Mouse (Mus musculus): ENCODE measurements around the gene Tceanc2. TPM values are rescaled to one million over a fixed set of nuclear protein-coding genes. Genes with fewer than 3 reads are reported as not detected.

The Tceanc2 gene
- 10 to 100 TPM; 14.5 to 18.5 (median 15.6) TPM for total RNA-seq (2022)

DNA sequence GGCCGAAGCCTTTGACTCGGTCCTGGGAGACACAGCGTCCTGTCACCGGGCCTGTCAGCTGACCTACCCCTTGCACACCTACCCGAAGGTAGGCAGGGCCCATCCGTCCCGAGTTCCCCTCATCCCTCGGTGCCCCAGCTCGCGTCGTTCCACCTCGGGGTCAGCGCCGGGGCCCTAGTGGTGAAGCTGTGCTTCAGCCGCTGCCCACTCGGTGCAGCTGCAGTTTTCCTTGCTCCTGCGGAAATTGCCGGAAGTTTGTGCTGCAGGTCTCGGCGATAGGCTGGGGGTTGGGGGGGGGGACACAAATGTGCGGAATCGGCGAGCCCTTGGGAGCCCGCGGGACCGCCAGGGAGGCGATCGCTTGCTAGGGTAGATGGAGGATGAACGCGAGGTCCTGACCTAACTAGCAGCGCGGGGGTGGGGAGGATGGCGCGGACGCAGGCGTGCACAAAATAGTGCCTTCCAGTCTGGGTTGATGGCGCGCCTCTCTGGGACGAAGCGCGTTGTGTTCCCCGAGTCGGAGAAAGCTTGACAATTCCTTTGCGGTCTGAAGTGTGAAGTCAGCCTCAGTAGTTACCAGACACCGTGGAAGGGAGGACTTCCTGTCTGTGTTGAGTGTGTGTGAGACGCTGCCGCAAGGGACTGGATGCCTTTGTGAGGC is at the start of gene Tceanc2:
TSS of gene Tceanc2 (minus strand) at position 287 of the 661 bp plus-strand sequence.
- peak; percentile 21 to 31 for DNase-seq (ENCODE audit: low spot score in 2 of 2)

DNA sequence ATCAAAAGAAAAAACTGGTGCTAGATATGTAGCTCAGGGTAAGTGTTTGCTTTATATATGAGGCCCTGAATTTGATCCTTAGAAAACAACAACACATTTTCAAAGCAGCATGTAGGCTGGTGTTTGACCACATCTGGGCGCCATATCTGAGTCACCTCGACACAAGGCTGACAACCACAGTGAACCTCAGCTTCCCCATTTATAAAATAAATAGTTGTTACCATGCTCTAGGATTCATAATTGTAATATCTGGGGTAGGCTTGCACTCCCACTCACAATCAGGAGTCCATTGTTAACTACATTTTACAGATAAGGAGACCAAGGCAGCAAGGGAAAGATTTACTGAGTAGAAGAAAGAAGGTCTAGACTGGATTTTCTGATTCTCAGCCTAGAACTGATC is 47.4 kb upstream of the Tceanc2 start:
- no peak for DNase-seq (ENCODE audit: low spot score in 2 of 2)

DNA sequence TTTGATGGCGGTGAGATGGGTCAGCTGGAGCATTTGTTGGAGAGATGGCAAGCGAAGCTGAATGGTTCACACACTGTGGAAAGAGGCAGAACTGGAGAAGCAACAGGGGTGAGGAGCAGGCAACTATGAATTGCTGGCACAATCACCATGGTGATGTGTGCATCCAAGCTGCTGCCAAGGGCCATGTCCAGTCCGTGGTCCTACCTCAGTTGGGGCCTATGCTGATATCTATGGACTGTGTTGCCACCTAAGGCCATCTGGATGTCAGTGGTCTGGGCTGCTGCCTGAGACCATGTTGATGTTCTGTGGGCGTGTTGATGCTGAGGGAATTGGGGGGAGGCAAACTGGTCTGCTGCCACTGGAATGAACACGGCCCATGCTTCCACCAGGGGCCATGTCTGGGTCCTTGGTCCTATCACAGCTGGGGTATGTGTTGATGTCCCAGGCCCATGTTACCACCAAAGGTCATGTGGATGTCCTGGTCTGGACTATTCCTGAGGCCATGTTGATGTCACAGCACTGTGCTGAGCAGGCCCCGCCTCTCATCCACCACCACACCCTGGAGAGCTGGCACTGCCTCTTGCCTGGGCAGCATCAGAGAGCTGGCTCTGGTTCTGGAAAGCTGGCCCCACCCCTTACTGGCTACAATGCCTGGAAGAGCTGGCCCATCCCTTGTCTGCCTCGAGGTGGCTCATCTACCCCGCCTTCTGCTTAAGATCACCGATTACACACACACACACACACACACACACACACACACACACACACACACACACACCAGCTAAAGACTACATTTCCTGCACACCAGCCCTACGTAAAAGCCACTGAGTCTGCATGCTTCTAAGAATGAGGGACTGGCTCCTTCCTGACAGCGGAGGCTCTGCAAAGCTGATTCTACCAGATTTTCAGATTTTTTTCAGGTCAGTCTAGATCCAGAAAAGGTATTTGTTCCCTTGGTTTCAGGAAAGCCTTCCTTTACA is 44.6 kb upstream of the Tceanc2 start:
- peak in 1 of 2 experiments; percentile 14 for DNase-seq (ENCODE audit: low spot score in 2 of 2)

DNA sequence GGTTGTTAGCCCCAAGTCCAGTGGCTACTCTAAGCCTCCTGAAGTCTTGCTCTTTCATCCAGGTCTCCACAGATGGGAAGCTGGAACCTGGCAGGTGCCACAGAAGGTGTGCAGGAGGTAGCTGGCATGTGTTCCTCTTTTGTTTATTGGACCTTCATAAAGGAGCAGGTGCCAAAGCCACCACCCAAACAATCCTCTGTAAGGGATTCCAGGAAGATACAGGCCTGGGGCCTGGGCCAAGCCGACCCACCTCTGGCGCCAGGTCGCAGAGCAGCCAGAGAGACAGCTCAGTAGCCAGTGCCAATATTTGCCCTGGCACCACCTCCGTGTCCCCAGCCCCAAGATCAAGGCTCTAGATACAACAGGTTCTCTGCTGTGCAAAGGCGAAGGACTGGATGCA is 42.6 kb upstream of the Tceanc2 start:
- no peak for DNase-seq (ENCODE audit: low spot score in 2 of 2)

DNA sequence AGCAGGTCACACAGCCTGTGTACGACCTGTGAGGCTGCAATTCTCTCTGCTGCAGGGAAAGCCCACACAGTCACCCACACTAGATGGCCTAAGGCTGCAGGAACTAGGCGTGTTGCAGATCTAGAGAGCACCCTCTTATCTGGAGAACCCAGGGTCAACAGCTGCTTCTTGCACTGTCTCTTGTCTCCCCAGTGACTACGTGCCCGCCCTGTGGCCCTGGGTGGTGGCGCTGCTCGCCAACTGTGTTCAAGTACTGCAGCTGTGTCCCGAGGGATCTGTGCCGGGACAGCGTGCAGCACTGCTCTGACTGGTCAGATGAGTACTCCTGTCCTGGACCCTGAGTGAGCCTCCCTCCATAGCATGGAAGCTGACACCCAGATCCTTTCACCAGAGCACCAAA is 38.7 kb upstream of the Tceanc2 start:
- DNase-seq (ENCODE audit: low spot score in 2 of 2) = no peak

DNA sequence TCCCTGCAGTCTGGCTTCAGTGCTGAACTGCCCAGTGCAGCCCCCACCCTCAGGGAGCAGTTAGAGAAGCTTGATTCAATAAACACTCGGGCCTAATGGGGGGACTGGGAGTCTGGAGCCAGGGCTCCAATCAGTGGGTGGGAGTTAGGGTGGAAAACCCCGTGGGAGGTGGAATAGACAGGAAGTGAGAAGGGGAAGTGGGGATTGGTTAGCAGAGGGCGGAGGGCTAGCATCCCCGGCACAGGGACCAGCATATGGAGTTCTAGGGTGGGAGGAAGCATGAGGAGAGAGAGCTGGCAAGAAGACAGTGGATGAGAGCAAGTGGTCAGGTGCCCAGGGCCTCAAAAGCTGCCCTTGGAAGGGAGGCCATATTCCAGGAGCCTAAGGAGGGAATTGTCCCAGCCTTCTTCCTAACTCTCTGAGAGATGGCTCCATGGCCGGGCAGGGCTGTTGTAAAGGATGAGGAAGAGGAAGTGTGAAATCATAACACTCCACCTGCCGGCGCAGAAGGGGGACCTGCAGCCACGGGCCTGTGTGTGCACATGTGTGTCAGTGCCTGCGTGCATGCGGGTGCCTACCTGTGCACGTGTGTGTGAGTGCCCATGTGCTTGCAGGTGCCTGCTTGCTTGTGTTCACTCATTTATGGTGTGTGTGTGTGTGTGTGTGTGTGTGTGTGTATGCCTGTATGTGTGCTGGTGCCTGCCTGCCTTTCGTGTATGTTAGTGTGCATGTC is 34.5 kb upstream of the Tceanc2 start:
- no peak for DNase-seq (ENCODE audit: low spot score in 2 of 2)

DNA sequence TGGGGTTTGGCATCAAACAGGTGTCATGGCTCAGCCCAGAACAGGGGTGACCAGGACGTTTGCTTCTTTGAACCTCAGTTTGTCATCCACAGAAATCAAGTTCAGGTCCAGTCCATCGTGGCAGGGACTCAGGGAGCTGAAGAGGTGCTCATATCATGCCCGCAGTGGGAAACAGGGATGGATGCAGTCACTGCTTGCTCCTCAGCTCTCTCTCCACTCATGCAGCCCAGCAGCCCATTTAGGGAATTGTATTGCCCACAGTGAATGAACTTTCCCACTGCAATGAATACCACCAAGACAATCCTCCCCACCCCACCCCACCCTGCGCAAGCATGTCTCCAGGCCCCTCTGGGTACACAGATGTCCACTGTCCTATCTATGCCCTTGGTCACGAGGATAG is 33.0 kb upstream of the Tceanc2 start:
- DNase-seq (ENCODE audit: low spot score in 2 of 2) = no peak

DNA sequence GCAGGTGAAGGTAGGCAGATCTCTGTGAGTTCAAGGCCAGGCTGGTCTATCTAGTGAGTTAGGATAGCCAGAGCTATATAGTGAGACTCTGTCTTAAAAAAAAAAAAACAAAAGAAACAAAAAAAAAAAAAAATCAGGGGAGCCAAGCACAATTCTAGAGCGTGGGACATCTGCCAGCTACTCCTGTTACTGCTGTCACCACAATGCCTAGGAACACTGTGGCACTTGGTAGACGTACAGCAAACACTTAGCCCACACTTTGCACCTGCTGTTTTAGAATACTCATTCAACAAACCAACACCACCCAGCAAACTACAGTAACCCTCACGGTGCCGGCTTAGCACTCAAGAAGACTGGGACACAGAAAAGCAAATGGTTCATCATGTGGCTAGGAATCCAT is 32.5 kb upstream of the Tceanc2 start:
- DNase-seq (ENCODE audit: low spot score in 2 of 2) = peak in 1 of 2 experiments; percentile 27

DNA sequence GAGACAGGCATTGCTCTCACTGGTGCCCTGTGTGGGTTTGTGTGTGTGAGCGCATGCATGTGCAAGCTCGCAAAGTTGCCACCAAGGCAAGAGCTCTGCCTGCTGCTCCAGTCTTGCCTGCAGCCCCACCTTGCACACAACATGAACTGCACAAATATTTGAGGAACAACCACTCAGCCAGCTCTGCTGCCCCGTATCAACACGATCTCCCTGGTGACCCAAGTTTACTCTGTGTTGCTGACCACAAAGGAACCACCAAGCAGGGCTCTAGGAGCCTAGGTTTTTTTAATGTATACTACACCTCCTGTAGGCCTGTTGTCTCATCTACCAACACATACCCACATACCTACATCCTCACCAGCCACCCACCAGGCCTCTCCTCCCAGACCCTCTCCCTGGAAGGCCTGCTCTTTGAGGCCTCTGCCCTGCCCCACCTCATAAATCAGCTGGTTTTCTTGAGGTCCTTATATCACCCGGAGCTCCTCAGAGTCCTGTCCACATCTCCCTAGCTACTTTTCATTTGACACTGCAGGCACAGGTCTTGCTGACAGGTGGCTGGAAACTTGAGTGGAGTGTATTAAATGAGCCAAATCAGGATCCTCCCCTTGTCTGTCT is 31.7 kb upstream of the Tceanc2 start:
- DNase-seq (ENCODE audit: low spot score in 2 of 2) = no peak

DNA sequence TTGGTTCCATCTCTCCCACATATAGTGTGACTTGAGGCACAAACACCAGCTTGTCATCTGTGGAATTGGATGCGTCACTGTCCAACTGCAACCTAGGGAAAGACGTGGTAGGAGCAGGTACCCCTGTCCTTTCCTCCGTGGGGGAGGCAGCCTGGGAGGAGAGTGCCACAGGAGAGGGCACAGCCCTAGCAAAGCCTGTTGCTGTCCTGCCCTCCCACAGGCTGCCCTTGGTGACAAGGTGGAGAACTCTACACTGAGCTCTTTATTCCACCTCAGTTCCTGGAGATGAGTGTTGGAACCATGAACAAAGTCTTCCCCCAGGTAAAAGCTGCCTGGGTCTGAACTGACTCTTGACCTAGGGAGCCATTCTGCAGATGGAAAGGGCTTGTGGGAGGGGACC is 30.0 kb upstream of the Tceanc2 start, which contains the start of gene Ldlrad1:
TSS of gene Ldlrad1 (plus strand) at position 301 of the 400 bp plus-strand sequence.
- DNase-seq (ENCODE audit: low spot score in 2 of 2) = no peak

DNA sequence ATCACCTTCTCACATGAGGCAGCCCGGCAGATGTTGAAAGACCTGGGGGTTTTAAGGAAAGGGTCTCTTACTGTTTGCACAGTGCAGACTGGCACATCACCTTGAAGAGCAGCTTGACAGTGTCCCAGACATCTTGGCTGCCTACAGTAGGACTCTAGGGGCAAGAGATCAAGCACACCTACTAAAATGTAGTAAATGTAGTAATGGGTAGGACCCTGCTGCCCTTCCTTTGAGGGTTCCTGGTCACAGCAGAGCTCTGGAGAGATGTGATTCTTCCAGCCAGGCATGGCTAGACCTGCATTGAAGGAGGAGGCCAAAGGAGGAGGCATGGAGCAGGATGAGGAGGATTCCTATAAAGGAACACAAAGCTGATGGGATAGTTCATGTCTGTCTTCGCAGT is 28.1 kb upstream of the Tceanc2 start:
- DNase-seq (ENCODE audit: low spot score in 2 of 2) = no peak

DNA sequence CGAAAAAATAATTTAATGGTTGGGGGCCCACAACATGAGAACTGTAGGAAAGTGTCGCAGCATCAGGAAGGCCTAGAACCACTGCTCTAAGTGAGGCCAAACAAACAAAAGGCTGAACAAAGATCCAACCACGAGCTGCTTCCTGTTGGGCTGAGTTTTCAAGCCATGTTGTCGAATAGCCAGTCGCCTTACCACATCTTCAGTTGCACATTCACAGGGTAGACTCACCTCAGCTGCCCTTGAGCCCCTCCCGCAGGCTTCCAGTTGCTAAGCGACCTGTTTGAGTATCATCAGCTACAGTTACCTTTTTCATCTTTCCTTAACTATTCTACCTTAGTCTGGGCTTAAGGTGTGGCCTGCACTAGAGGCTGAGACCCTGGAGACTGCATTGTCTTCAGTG is 24.1 kb upstream of the Tceanc2 start:
- DNase-seq (ENCODE audit: low spot score in 2 of 2) = no peak

DNA sequence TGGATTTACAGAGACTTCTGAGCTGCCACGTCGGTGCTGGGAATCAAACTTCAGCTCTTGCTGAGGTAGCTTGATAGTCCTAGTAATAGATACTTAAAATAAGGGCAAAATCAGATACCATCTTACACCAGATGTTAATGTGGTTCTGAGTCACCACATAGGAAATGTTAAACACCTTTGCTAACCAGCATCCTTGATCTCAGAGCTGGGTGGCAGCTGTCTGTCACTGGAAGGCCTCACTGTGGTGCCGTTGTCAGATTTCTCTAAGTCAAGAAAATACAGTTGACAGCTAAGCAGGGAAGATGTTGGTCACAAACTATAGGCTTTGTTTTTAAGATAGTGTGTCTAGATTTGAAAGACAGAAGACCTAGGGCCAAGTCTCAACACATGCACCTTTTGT is 22.9 kb upstream of the Tceanc2 start:
- DNase-seq (ENCODE audit: low spot score in 2 of 2) = no peak

DNA sequence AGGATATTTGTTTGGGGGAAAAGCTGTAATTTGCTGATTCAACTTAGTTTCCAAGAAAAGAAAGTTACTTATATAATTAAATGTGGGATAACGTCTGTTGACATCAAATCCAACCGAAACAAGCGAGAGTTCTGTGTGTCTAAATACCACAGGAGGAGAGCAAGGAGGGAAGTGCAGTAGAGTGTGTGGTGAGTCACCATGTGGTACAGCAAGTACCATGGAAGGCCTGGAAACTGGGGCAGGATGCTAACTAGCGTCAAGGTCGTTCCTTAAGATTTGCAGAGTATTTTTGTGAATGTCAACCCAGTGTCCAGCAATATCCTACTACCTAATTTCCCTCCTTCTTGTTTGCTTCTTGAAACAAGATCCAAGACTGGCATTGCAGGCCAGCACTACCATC is 19.2 kb upstream of the Tceanc2 start:
- no peak for DNase-seq (ENCODE audit: low spot score in 2 of 2)

DNA sequence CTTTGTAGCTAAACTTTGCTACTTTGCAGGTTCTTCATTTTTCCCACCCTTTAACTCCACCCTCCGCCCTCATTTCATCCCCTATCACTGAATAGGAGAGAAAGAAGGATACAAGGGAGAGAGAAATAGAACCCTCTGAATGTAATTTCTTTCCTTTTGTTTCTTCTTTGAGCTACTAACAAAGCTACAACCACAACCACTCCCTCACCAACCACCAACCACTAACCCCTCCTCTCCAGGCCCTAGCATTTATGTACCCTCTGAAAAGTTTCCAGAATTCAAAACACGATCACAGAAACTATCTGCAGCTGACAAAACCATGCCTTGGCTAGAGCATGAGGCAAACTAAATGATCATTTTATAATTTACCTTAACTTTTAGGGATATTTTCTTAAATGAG is 17.5 kb upstream of the Tceanc2 start:
- DNase-seq (ENCODE audit: low spot score in 2 of 2) = no peak

DNA sequence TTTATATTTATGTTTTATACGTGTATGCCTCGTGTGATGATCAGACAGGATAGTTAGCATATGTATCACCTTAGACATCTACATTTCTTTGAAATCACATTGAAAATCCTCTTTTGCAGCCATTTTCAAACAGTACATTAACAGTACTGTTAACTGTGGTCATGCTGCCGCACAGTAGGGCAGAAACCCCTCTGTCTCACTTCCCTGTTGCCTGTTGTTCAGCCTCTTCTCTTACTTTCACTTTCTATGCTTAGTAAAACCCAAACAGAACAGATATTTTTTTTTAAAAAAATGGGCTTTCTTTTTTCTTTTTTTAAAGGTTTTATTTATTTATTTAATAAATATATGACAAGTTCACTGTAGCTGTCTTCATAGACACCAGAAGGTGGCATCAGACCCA is 14.9 kb upstream of the Tceanc2 start:
- DNase-seq (ENCODE audit: low spot score in 2 of 2) = no peak

DNA sequence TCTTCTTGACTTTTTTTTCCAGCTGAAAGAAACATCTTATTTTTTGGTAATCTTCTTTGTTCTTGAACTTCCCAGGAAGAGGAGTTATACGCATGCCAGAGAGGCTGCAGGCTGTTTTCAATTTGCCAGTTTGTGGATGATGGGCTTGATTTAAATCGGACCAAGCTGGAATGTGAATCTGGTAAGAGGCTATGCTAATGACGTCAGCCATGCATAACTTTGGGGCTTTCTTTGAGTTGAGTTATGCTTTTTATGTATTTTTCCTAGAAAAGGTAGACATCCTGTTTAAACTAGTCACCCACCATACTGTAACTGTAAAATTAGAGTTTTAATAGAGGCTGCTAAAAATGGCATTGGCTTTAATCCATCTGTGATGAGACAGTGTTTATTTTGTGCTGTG is 6.8 kb upstream of the Tceanc2 start:
- no peak for DNase-seq (ENCODE audit: low spot score in 2 of 2)

DNA sequence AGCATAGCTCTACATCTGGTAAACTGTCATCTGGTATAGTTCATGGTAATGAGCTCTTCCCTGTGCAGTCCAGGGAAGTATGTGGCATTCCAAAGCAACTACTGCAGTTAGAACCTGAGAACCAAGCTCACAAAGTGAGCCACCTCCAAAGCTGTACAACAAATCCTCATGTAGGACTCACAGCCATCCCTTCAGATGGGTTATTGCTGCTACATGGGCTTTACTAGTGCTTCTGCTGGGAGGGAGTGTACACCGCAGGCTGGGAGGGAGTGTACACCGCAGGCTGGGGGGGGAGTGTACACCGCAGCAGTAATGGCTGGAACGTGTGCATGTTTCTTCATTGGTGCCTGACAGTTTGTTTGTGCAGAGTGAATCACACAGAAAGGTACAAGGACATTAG is 4.3 kb upstream of the Tceanc2 start:
- no peak for DNase-seq (ENCODE audit: low spot score in 2 of 2)

DNA sequence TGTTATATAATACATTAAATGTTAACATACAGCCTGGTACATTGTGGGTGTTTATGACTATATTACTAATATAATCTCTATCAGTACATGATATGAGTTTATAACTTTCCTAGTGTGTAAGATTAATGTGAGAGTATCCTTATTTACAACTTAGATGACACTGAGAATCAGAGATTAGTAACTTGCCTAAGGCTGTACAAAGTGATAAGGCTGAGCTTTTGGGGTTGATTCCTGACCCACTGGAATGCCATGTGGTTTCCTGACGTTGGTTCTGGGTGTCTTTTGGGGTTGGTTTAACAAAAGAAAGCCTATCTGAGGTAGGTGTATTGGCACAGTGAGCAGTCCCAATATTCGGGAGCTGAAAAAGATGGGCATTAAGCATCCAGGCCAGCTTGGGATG is 3.9 kb upstream of the Tceanc2 start:
- no peak for DNase-seq (ENCODE audit: low spot score in 2 of 2)

DNA sequence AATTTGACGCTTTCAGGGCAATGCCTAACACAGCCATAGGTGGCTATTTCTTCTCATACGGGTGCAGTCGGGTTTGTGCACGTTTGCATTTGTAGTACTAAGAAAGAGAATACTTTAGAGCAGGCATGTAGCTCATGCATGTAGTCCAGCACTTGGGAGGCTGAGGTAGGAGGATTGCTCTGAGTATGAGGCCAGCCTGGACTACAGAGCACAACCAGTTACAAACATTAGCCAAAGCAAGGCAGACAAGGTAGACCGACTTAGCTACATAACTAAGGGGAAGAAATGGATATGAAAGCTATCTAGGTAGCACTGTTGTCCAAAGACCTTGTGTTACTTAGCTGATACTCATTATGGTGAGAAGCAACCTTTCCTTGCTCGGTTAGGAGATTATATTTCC is 3.0 kb upstream of the Tceanc2 start:
- no peak for DNase-seq (ENCODE audit: low spot score in 2 of 2)

DNA sequence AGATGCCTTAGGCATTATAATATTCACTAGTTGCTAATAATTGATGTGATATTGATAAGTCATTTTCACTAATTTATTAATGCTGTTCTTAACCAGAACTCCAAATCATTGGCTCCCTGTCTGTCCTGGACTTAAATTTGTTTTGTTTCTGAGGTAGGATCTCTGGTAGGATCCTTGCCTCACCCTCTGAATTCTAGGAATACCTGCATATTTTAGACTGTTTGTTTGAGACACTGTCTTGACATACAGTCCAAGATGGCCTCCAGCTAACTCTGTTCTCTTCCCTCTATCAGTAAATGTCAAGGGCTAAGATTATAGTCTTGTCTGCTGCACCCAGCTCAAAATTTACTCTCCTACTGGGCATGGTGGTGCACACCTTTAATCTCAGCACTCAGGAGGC is 1.8 kb upstream of the Tceanc2 start:
- DNase-seq (ENCODE audit: low spot score in 2 of 2) = no peak

DNA sequence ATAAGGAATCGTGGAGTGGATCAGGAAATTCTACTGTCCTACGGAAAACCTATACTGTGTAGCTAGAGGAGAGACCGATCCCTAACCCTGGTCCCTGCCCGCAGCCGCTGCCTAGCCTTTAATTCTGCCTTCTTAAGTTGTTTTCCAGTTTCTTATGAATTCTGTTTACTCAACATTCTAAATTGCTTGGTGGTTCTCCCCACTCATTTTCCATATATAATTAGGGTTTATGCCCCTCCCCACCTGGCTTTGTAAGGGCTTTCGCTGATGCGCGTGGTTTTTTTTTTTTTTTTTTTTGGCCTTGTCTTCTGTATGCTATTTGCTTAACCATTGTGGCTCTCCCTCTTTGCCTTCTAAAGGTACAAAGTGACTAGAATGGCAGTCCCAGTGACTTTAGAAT is 645 bp upstream of the Tceanc2 start:
- no peak for DNase-seq (ENCODE audit: low spot score in 2 of 2)
